Mouse (Mus musculus): ENCODE results near the gene Rora.

The Rora gene

GRCm38 (mm10) chr9:68653211-68654038 is at the start of gene Rora:
TSS of gene Rora (plus strand) at chr9:68653786.
- no peak for DNase-seq (ENCODE audit: low read depth)

GRCm38 (mm10) chr9:68614006-68614405 is 39.6 kb upstream of the Rora start:
- DNase-seq (ENCODE audit: low read depth): no peak

- no peak for DNase-seq (ENCODE audit: low read depth)
Observed at GRCm38 (mm10) chr9:68617116-68617515, 36.5 kb upstream of the Rora start.

- no peak for DNase-seq (ENCODE audit: low read depth)
Observed at GRCm38 (mm10) chr9:68620036-68620435, 33.5 kb upstream of the Rora start.

GRCm38 (mm10) chr9:68620441-68620840 is 33.1 kb upstream of the Rora start:
- DNase-seq (ENCODE audit: low read depth): no peak

- no peak for DNase-seq (ENCODE audit: low read depth)
Observed at GRCm38 (mm10) chr9:68624981-68625380, 28.6 kb upstream of the Rora start.

GRCm38 (mm10) chr9:68637301-68637700 is 16.3 kb upstream of the Rora start:
- DNase-seq (ENCODE audit: low read depth): no peak

- no peak for DNase-seq (ENCODE audit: low read depth)
Observed at GRCm38 (mm10) chr9:68641123-68641522, 12.5 kb upstream of the Rora start.

GRCm38 (mm10) chr9:68648061-68648460 is 5.5 kb upstream of the Rora start:
- no peak for DNase-seq (ENCODE audit: low read depth)

- no peak for DNase-seq (ENCODE audit: low read depth)
Observed at GRCm38 (mm10) chr9:68654039-68654332, 400 bp downstream of the Rora start.

- no peak for DNase-seq (ENCODE audit: low read depth)
Observed at GRCm38 (mm10) chr9:68654333-68655017, 889 bp downstream of the Rora start.

- no peak for DNase-seq (ENCODE audit: low read depth)
Observed at GRCm38 (mm10) chr9:68655018-68656005, 1.7 kb downstream of the Rora start.

- DNase-seq (ENCODE audit: low read depth): no peak
Observed at GRCm38 (mm10) chr9:68656076-68656795, 2.6 kb downstream of the Rora start.

GRCm38 (mm10) chr9:68656796-68657130 is 3.2 kb downstream of the Rora start:
- no peak for DNase-seq (ENCODE audit: low read depth)

- no peak for DNase-seq (ENCODE audit: low read depth)
Observed at GRCm38 (mm10) chr9:68670731-68671130, 17.1 kb downstream of the Rora start.

GRCm38 (mm10) chr9:68672459-68672858 is 18.9 kb downstream of the Rora start:
- DNase-seq (ENCODE audit: low read depth): no peak

- DNase-seq (ENCODE audit: low read depth): no peak
Observed at GRCm38 (mm10) chr9:68673221-68673620, 19.6 kb downstream of the Rora start.

GRCm38 (mm10) chr9:68679871-68680374 is 26.3 kb downstream of the Rora start:
- no peak for DNase-seq (ENCODE audit: low read depth)

- no peak for DNase-seq (ENCODE audit: low read depth)
Observed at GRCm38 (mm10) chr9:68683938-68684337, 30.4 kb downstream of the Rora start.

- no peak for DNase-seq (ENCODE audit: low read depth)
Observed at GRCm38 (mm10) chr9:68685562-68685961, 32.0 kb downstream of the Rora start.

- DNase-seq (ENCODE audit: low read depth): no peak
Observed at GRCm38 (mm10) chr9:68687251-68687874, 33.8 kb downstream of the Rora start.

Measured in 416B (cell line).